In genomic region chr8:103173803-103174429, GRCm38 (mm10) we compare ENCODE assay signal across 16 mouse cellular contexts.
A peak's percentile ranks its signal among the peaks of the same experiment; 100 is the strongest.
DNase-seq lines count a peak whose midpoint lies in the region; ATAC-seq and TF ChIP-seq lines count a peak whose summit lies in the region.
"Had no signal": no experiment of that assay in that cellular context is flagged by ENCODE, and none has a peak within 500 bp of the region (broad histone marks: within the 10 kb centered on the region; RNA-seq: fewer than 3 reads in every experiment).

No protein-coding gene starts in this region.

- ATAC-seq in heart, postnatal 0 days (ENCODE audit: insufficient read depth, low read depth): peak; percentile 47; the same call in 1 of the 2 replicates
- peak; percentile 92 for ATAC-seq in intestine, embryonic 15.5 days
- ATAC-seq: forebrain, postnatal 0 days had no signal

- DNase-seq in adrenal gland, adult (ENCODE audit: inconsistent age in 2 of 2, low spot score in 1 of 2): peak; percentile 47 to 76
- DNase-seq in adrenal gland, adult 18-20 months (ENCODE audit: low spot score in 2 of 2): no peak
- peak; percentile 31 for DNase-seq in heart, postnatal 0 days (ENCODE audit: low spot score)
- DNase-seq in heart, adult 8-10 months (ENCODE audit: low spot score): no peak
- peak; percentile 43 for DNase-seq in adrenal gland, postnatal 14 days
- no peak for DNase-seq in urinary bladder, postnatal 14 days (ENCODE audit: low spot score)
- no peak for DNase-seq in MN1 (ENCODE audit: low spot score)
- DNase-seq: cerebellum, adult 18-20 months; forebrain, postnatal 0 days; gastrocnemius, adult 2 months; kidney, postnatal 10 days; right cerebral cortex, postnatal 4 days; thymus, adult 2 months had no signal

- H3K4me1 ChIP-seq in heart, postnatal 0 days (ENCODE audit: control insufficient read depth, insufficient read depth): 0 out of 2 replicates have a peak, but pooled peaks cover 5% of the 10 kb centered on the region
- H3K4me1 ChIP-seq in intestine, embryonic 15.5 days (replicated peaks): no peaks in the 10 kb centered on the region
- H3K4me1 ChIP-seq: lung, embryonic 15.5 days had no signal

- H3K9me3 ChIP-seq in heart, postnatal 0 days (replicated peaks; ENCODE audit: control insufficient read depth, low read length): no peaks in the 10 kb centered on the region
- no peaks in the 10 kb centered on the region for H3K9me3 ChIP-seq in intestine, embryonic 15.5 days
- H3K9me3 ChIP-seq: lung, embryonic 15.5 days had no signal

- H3K4me3 ChIP-seq in heart, postnatal 0 days (ENCODE audit: low read depth, low read length): no peak overlapping the region
- H3K4me3 ChIP-seq in intestine, embryonic 15.5 days (replicated peaks): no peak overlapping the region
- H3K4me3 ChIP-seq: erythroblast, embryonic 14.5 days; gastrocnemius, adult 2 months; lung, embryonic 15.5 days had no signal

- TF ChIP-seq EP300 in heart, postnatal 0 days (IDR thresholded peaks at IDR 0.05; ENCODE audit: low read depth): no peak

- H3K36me3 ChIP-seq in heart, postnatal 0 days (replicated peaks; ENCODE audit: control insufficient read depth, insufficient read depth, low read length): no peaks in the 10 kb centered on the region
- no peaks in the 10 kb centered on the region for H3K36me3 ChIP-seq in intestine, embryonic 15.5 days
- H3K36me3 ChIP-seq: lung, embryonic 15.5 days had no signal

- no peak for TF ChIP-seq CTCF in heart, postnatal 0 days (IDR thresholded peaks at IDR 0.05; ENCODE audit: low read depth)

- no peaks in the 10 kb centered on the region for H3K27me3 ChIP-seq in heart, postnatal 0 days (ENCODE audit: control insufficient read depth, insufficient read depth, low read length)
- no peaks in the 10 kb centered on the region for H3K27me3 ChIP-seq in intestine, embryonic 15.5 days (replicated peaks)
- H3K27me3 ChIP-seq: lung, embryonic 15.5 days had no signal

- no peak overlapping the region for H3K9ac ChIP-seq in heart, postnatal 0 days (replicated peaks; ENCODE audit: low read depth, low read length)
- no peak overlapping the region for H3K9ac ChIP-seq in intestine, embryonic 15.5 days
- H3K9ac ChIP-seq: forebrain, postnatal 0 days; lung, embryonic 15.5 days had no signal

- H3K27ac ChIP-seq in heart, postnatal 0 days (ENCODE audit: low read depth): no peak overlapping the region
- H3K27ac ChIP-seq in intestine, embryonic 15.5 days: no peak overlapping the region
- H3K27ac ChIP-seq: gastrocnemius, adult 2 months; lung, embryonic 15.5 days had no signal

- no peak overlapping the region for H3K4me2 ChIP-seq in heart, postnatal 0 days (ENCODE audit: low read depth, low read length)
- no peak overlapping the region for H3K4me2 ChIP-seq in intestine, embryonic 15.5 days (replicated peaks)
- H3K4me2 ChIP-seq: lung, embryonic 15.5 days had no signal

- WGBS in heart, postnatal 0 days: 67% methylated on average over 5 of the region's 5 CpGs
- WGBS in intestine, embryonic 15.5 days: 76% methylated on average over 5 of the region's 5 CpGs

Comparison
In these comparisons a context has a peak if more than half of its experiments do, and no peak if none do; other contexts are left out.
1. DNase-seq: peak in adrenal gland, adult (2 of 2), heart, postnatal 0 days (single experiment) and adrenal gland, postnatal 14 days (single experiment); none in adrenal gland, adult 18-20 months (0 of 2), heart, adult 8-10 months (single experiment), urinary bladder, postnatal 14 days (single experiment) and MN1 (single experiment).